Mouse (Mus musculus): Measurements from ENCODE around the gene Vmn2r88.

GRCm38 (mm10) chr14:51388222-51388621 lies 22.4 kb upstream of the Vmn2r88 start:
- no peak for TF ChIP-seq POLR2A (IDR thresholded peaks at IDR 0.05; ENCODE audit: borderline replicate concordance, control insufficient read depth, low read depth, low read length)
- TF ChIP-seq CTCF (IDR thresholded peaks at IDR 0.05; ENCODE audit: control insufficient read depth, insufficient read depth, low read length), result no peak

Measured in bone marrow, adult 2 months (tissue).